Mouse (Mus musculus) MEL (cell line): ENCODE measurements at regions not wholly inside any gene's neighbourhood (a gene's known extent, or its start where the extent isn't known, plus 50 kb on each side); places are given as distances from the start of the nearest gene placed in this dataset.

ENCODE experiments used
- DNase-seq: peaks from one replicate; pipeline ENCODE4 v3.0.0; 2011; ENCODE audit warnings: low read depth, low spot score
- H3K27ac ChIP-seq: 2 replicates; pipeline ENCODE4 v1.5.1; 2012; ENCODE audit warnings: low read depth, mild to moderate bottlenecking, control low read depth, low read length, moderate library complexity; ENCODE audit not compliant: control insufficient read depth
- H3K27me3 ChIP-seq, 2 experiments: fragments of 150-350 bp in 1 of 2; sonication (generic) in 1 of 2; 2 replicates each; pipeline ENCODE4 v1.6.1; 2012; ENCODE audit warnings: low read length in 2 of 2, mild to moderate bottlenecking in 2 of 2, improper control_type of control experiment in 1 of 2, moderate library complexity in 1 of 2; ENCODE audit not compliant: insufficient read depth in 2 of 2, control insufficient read depth in 1 of 2
- H3K36me3 ChIP-seq, 2 experiments: 2 replicates each; pipeline ENCODE4 v1.6.1; 2012 to 2014; ENCODE audit warnings: low read length in 2 of 2, improper control_type of control experiment in 1 of 2, inconsistent platforms in 1 of 2, mild to moderate bottlenecking in 1 of 2; ENCODE audit not compliant: insufficient read depth in 2 of 2, control insufficient read depth in 1 of 2
- H3K4me1 ChIP-seq, 2 experiments: fragments of 150-350 bp in 1 of 2; sonication (generic) in 1 of 2; 2 replicates each; pipeline ENCODE4 v1.6.1; 2012; ENCODE audit warnings: low read length in 2 of 2, improper control_type of control experiment in 1 of 2, mild to moderate bottlenecking in 1 of 2; ENCODE audit not compliant: insufficient read depth in 2 of 2, control insufficient read depth in 1 of 2
- H3K4me3 ChIP-seq, 2 experiments: fragments of 150-350 bp in 1 of 2; sonication (generic) in 1 of 2; 2 replicates each; pipeline ENCODE4 v1.5.1; 2012; ENCODE audit warnings: low read depth in 2 of 2, low read length in 2 of 2, mild to moderate bottlenecking in 2 of 2, moderate library complexity in 2 of 2, control low read depth in 1 of 2, improper control_type of control experiment in 1 of 2; ENCODE audit not compliant: control insufficient read depth in 1 of 2, insufficient read depth in 1 of 2
- H3K79me2 ChIP-seq: 2 replicates; pipeline ENCODE4 v1.6.1; 2012; ENCODE audit warnings: mild to moderate bottlenecking, low read length, moderate library complexity; ENCODE audit not compliant: control insufficient read depth, poor library complexity, insufficient read depth
- H3K9ac ChIP-seq: 2 replicates; pipeline ENCODE4 v1.6.1; 2012; ENCODE audit warnings: low read depth, mild to moderate bottlenecking, control low read depth, low read length, moderate library complexity; ENCODE audit not compliant: control insufficient read depth, poor library complexity, severe bottlenecking
- H3K9me3 ChIP-seq: fragments of 150-350 bp; sonication (generic); replicated peaks from 2 replicates; pipeline ENCODE4 v1.6.1; 2012; ENCODE audit warnings: mild to moderate bottlenecking, low read length, improper control_type of control experiment, moderate library complexity; ENCODE audit not compliant: insufficient read depth
- BHLHE40 ChIP-seq: IDR thresholded peaks from 2 replicates; pipeline ENCODE4 v1.6.1; 2012; ENCODE audit warnings: low read depth, mild to moderate bottlenecking, inconsistent platforms, low read length, improper control_type of control experiment, borderline replicate concordance
- CHD1 ChIP-seq: IDR thresholded peaks from 2 replicates; pipeline ENCODE4 v1.6.1; 2012; ENCODE audit warnings: low read depth, mild to moderate bottlenecking, inconsistent platforms, low read length, improper control_type of control experiment
- CTCF ChIP-seq, 3 experiments: IDR thresholded peaks in 2 of 3; conservative IDR thresholded peaks in 1 of 3; 2 replicates each; pipeline ENCODE4 v1.5.1; 2011 to 2012; ENCODE audit warnings: low read length in 3 of 3, low read depth in 2 of 3, mild to moderate bottlenecking in 2 of 3, improper control_type of control experiment in 1 of 3, inconsistent platforms in 1 of 3, mixed read lengths in 1 of 3, moderate library complexity in 1 of 3; ENCODE audit not compliant: control insufficient read depth in 1 of 3, insufficient read depth in 1 of 3, poor library complexity in 1 of 3, severe bottlenecking in 1 of 3
- EP300 ChIP-seq, 2 experiments: IDR thresholded peaks; 2 replicates each; pipeline ENCODE4 v1.6.1; 2011; ENCODE audit warnings: improper control_type of control experiment in 2 of 2, low read length in 2 of 2, low read depth in 1 of 2, mild to moderate bottlenecking in 1 of 2
- MAX ChIP-seq: IDR thresholded peaks from 2 replicates; pipeline ENCODE4 v1.6.1; 2011; ENCODE audit warnings: low read length, improper control_type of control experiment
- MEF2A ChIP-seq: IDR thresholded peaks from 2 replicates; pipeline ENCODE4 v1.6.1; 2014; ENCODE audit warnings: low read depth, mild to moderate bottlenecking, inconsistent platforms, low read length, improper control_type of control experiment; ENCODE audit not compliant: poor library complexity, insufficient replicate concordance, severe bottlenecking; ENCODE audit errors: extremely low read depth
- MYB ChIP-seq: IDR thresholded peaks from 2 replicates; pipeline ENCODE4 v1.6.1; 2011; ENCODE audit warnings: mild to moderate bottlenecking, low read depth, low read length, improper control_type of control experiment
- NRF1 ChIP-seq: IDR thresholded peaks from 2 replicates; pipeline ENCODE4 v1.6.1; 2014; ENCODE audit warnings: low read depth, mild to moderate bottlenecking, inconsistent platforms, low read length, improper control_type of control experiment, moderate library complexity; ENCODE audit not compliant: poor library complexity, insufficient read depth, severe bottlenecking
- POLR2A ChIP-seq, 2 experiments: IDR thresholded peaks; 2 replicates each; pipeline ENCODE4 v1.6.1; 2011 to 2012; ENCODE audit warnings: low read length in 2 of 2, mild to moderate bottlenecking in 2 of 2, control low read depth in 1 of 2, improper control_type of control experiment in 1 of 2, low read depth in 1 of 2, moderate library complexity in 1 of 2; ENCODE audit not compliant: control insufficient read depth in 1 of 2, insufficient read depth in 1 of 2, poor library complexity in 1 of 2
- RAD21 ChIP-seq: IDR thresholded peaks from 2 replicates; pipeline ENCODE4 v1.6.1; 2011; ENCODE audit warnings: mild to moderate bottlenecking, low read depth, low read length, improper control_type of control experiment
- SIN3A ChIP-seq: IDR thresholded peaks from 2 replicates; pipeline ENCODE4 v1.6.1; 2012; ENCODE audit warnings: low read length, improper control_type of control experiment, inconsistent platforms
- SMC3 ChIP-seq: IDR thresholded peaks from 2 replicates; pipeline ENCODE4 v1.6.1; 2011; ENCODE audit warnings: low read depth, low read length, improper control_type of control experiment
- TAL1 ChIP-seq: IDR thresholded peaks from 2 replicates; pipeline ENCODE4 v1.6.1; 2012; ENCODE audit warnings: mild to moderate bottlenecking, inconsistent platforms, low read length, moderate library complexity, mixed read lengths
- TCF12 ChIP-seq: IDR thresholded peaks from 2 replicates; pipeline ENCODE4 v1.6.1; 2014; ENCODE audit warnings: low read depth, mild to moderate bottlenecking, inconsistent platforms, low read length, improper control_type of control experiment, moderate library complexity
- ZC3H11A ChIP-seq: IDR thresholded peaks from 2 replicates; pipeline ENCODE4 v1.6.1; 2012; ENCODE audit warnings: low read depth, mild to moderate bottlenecking, inconsistent platforms, low read length, improper control_type of control experiment

GRCm38 (mm10) chr5:46361637-46362036, 504.2 kb upstream of the Lcorl start:
- TF ChIP-seq EP300 (IDR thresholded peaks at IDR 0.05; ENCODE audit: low read depth in 1 of 2, low read length in 2 of 2), result no peak
- TF ChIP-seq MYB, result no peak
- no peak for TF ChIP-seq TAL1
- H3K36me3 ChIP-seq, result no peaks in the 10 kb centered on the region
- peak; percentile 6 for DNase-seq
- H3K9me3 ChIP-seq, result no peaks in the 10 kb centered on the region
- no peaks in the 10 kb centered on the region for H3K79me2 ChIP-seq
- H3K4me3 ChIP-seq, result no peak overlapping the region
- H3K27me3 ChIP-seq, result no peaks in the 10 kb centered on the region
- no peak overlapping the region for H3K27ac ChIP-seq
- H3K9ac ChIP-seq, result no peak overlapping the region
- no peaks in the 10 kb centered on the region for H3K4me1 ChIP-seq

- H3K4me1 ChIP-seq, result no peaks in the 10 kb centered on the region
- no peak for TF ChIP-seq MEF2A
- no peak for TF ChIP-seq MYB
- TF ChIP-seq NRF1, result no peak
- TF ChIP-seq CTCF (IDR thresholded peaks at IDR 0.05 in 2 of 3, conservative IDR thresholded peaks at IDR 0.05 in 1 of 3; ENCODE audit: control insufficient read depth in 1 of 3, insufficient read depth in 1 of 3, low read depth in 2 of 3, low read length in 3 of 3, poor library complexity in 1 of 3, severe bottlenecking in 1 of 3), result no peak
- no peaks in the 10 kb centered on the region; a peak in 1 of 4 replicates for H3K27me3 ChIP-seq
- H3K4me3 ChIP-seq, result no peak overlapping the region
- H3K9me3 ChIP-seq, result no peaks in the 10 kb centered on the region
- no peak overlapping the region for H3K9ac ChIP-seq
- no peak for DNase-seq
- no peak overlapping the region for H3K27ac ChIP-seq
- H3K79me2 ChIP-seq, result no peaks in the 10 kb centered on the region
- H3K36me3 ChIP-seq, result no peaks in the 10 kb centered on the region
Measured at GRCm38 (mm10) chr5:46348448-46348847, 491.0 kb upstream of the Lcorl start.

- peak; percentile 93 for TF ChIP-seq SMC3
- no peak for TF ChIP-seq BHLHE40
- TF ChIP-seq MAX, result no peak
- no peak for TF ChIP-seq POLR2A (IDR thresholded peaks at IDR 0.05; ENCODE audit: control insufficient read depth in 1 of 2, insufficient read depth in 1 of 2, low read depth in 1 of 2, low read length in 2 of 2, poor library complexity in 1 of 2)
- TF ChIP-seq CHD1, result no peak
- peak; percentile 95 for TF ChIP-seq RAD21
- TF ChIP-seq ZC3H11A, result peak; percentile 86
- no peak for TF ChIP-seq TCF12
- no peak for TF ChIP-seq NRF1
- peak; percentile 60 to 91 (median 86) for TF ChIP-seq CTCF (IDR thresholded peaks at IDR 0.05 in 2 of 3, conservative IDR thresholded peaks at IDR 0.05 in 1 of 3; ENCODE audit: control insufficient read depth in 1 of 3, insufficient read depth in 1 of 3, low read depth in 2 of 3, low read length in 3 of 3, poor library complexity in 1 of 3, severe bottlenecking in 1 of 3)
- TF ChIP-seq SIN3A, result 0 out of 2 replicates have a peak, but pooled peaks have one; percentile 22
- peak; percentile 75 for DNase-seq
- H3K36me3 ChIP-seq, result no peaks in the 10 kb centered on the region
Measured at GRCm38 (mm10) chr5:46347368-46348083, 490.1 kb upstream of the Lcorl start.

More at GRCm38 (mm10) chr5:46347368-46348083, 490.1 kb upstream of the Lcorl start:
- Histone ChIP-seq H3K9me3 (no peaks in the 10 kb centered on the region), H3K27me3 (no peaks in the 10 kb centered on the region), H3K4me1 (no peaks in the 10 kb centered on the region), H3K4me3 (no peak overlapping the region), H3K9ac (no peak overlapping the region), H3K27ac (no peak overlapping the region), H3K79me2 (no peaks in the 10 kb centered on the region)
